Mouse (Mus musculus): ENCODE measurements at regions not wholly inside any gene's neighbourhood (a gene's known extent, or its start where the extent isn't known, plus 50 kb on each side); places are given as distances from the start of the nearest gene placed in this dataset.

DNA sequence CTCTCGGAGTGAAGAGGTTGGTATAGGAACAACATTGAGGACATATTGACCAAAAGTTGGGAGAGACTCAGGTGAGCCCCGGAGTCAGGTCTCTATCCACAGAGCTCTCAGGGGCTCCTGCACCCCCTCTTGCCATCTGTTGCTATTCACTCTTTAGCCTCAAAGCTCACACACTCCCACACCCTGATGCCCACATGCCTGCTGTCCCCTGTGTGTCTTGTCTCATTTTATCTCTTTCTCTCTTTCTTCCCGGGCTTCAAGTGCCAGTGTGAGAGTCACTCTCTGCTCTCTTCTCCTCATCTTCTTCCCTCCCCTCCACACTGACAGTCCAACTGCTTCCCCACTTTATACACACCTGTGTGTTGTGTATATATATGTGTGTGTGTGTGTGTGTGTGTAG, 141.0 kb upstream of the Mdm1 start:
- no peak for DNase-seq

DNA sequence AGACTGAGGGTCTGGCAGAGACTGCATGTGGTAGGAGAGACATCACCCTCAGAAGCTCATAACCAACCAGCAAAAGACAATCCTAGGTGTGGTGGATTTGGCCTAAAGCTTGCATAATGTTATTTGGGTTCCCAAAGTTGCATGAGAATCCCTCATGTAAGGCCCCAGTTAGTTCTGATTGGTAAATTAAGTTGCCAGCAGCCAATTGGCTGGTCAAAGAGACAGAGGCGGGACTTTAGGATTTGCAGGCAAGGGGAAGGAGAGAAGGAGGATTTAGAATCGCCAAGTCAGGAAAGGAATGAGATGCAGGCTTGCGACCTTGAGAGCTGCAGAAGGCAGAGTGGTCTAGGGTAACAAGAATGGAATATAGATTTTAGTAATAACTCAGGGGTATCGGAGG, 140.1 kb upstream of the Mdm1 start:
- no peak for DNase-seq

DNA sequence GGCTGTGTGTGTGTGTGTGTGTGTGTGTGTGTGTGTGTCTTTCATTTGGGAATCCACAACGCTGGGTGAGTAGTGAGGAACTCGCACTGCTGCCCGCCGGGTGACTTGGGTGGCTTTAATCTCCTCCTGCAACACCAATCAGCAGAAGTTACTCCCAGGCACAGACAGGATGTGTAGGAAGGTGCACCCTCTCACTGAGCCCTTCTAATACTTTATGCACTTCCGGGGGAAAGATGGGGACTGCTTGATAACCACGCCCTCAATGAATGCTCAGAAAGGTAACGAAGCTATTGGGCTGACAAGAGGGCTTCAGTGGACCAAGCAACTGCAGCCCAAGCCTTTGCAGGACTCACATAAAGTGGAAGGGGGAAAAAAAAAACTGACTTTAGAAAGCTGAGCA, 139.6 kb upstream of the Mdm1 start:
- no peak for DNase-seq

DNA sequence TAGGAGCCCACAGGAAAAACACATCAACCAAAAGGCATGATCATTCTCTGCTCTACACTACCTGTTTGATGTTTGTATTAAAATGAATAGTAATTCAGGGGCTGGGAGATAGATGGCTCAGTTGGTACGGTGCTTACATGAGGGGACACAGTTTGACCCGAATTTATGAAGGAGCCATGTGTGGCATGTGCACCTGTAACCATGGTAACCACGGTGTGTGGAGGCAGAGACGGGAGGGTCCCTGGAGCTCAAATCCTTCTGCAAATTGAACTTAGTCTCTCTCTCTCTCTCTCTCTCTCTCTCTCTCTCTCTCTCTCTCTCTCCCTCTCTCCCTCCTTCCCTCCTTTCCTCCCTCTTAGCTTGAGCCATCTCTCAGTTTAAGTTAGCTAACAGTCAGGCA, 139.1 kb upstream of the Mdm1 start:
- no peak for DNase-seq

- DNase-seq, result no peak
Measured at GRCm38 (mm10) chr10:118003179-118003578, 138.4 kb upstream of the Mdm1 start.

- DNase-seq, result peak; percentile 20 to 32
Measured at GRCm38 (mm10) chr10:118003739-118004361, 137.8 kb upstream of the Mdm1 start.

GRCm38 (mm10) chr10:118004362-118004958, 137.2 kb upstream of the Mdm1 start:
- DNase-seq, result no peak

DNA sequence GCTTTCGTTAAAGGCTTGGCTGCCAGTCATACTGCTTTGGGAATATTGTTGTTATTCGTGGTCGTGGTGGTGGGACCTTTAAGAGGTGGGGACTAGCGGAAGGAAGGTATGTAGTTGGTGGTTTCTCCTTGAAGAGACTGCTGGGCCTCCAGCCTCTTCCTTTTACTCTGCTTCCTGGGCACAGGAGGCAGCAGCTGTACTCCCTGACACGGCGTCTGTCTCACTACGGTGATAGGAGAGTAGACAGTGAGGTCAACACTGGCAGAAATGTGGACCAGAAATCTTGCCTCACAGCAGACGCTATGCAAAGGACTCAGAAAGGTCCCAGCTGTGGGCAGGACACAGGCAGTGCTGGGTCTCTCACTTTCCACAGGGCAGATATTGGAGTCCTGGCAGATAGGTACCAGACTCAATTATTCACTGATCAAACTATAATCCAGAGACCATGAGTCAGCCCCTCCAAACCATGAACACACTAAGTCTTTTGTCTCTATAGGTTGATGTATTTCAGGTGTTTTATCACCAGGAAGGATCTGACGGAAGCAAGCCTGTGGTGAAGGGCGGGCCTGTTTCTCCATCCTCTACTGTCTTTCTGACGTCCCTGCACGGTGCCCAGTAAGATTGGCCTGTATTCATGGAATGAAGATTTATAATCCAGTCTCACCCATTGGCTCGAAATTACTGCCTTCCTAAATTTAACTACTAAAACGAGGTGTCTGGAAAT, 134.6 kb upstream of the Mdm1 start:
- DNase-seq, result no peak

DNA sequence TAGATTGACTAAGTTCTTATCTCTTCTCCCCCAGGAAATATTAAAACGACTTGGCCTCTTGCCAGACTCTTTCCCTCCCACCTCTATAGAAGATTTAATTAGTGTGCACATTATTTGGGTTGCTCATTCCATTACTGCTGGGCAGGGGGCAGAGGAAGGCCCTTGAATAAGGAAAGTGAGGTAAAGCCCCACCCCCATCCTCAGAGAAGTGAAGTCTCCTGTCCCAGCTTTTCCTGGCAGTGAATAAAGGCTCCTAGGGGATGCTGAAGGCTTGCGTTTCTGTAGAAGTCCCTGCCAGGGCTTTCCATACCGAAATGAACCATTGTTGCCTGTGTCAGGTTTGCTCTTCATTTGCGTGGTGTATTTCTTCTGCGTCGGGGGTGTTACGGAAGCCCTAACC, 133.8 kb upstream of the Mdm1 start:
- no peak for DNase-seq

GRCm38 (mm10) chr10:118011687-118012567, 129.7 kb upstream of the Mdm1 start:
- no peak for DNase-seq

GRCm38 (mm10) chr10:118028831-118029230, 112.8 kb upstream of the Mdm1 start:
- no peak for DNase-seq

DNA sequence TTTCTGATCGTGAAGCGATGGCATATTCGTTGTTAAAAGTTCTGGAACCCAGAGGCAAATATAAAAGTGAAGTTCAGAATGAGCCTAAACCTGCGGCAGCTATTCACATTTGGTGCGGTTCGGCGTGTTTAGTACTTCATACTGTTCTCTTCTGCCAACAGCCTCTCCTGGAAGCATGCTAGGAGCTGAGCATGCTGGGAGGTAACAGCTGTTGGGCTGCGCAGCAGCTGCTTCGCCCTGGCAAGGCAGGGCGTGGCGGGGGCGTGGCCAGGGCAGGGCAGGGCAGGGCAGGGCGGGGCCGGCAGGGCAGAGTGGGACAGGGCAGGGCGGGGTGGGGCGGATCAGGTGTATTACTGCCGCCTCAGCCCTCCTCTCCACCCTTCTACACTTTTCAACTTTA, 107.2 kb upstream of the Mdm1 start:
- no peak for DNase-seq

DNA sequence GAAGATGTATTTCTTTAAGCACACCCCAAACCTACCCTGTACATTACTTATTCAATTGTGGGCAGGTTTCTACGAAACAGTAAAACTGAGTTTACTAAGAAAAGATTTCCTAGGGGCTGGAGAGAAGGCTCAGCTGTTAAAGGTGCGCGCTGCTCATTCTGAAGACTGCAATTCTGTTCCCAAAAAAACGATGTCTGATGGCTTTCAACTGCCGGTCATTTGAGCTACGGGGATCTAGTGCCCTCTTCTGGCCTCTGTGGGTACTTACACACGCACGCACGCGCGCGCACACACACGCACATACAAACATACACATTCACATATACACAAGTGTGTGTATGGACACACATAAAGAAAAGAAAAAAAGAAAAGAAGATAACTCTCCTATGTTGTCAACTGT, 106.6 kb upstream of the Mdm1 start:
- DNase-seq, result no peak

DNA sequence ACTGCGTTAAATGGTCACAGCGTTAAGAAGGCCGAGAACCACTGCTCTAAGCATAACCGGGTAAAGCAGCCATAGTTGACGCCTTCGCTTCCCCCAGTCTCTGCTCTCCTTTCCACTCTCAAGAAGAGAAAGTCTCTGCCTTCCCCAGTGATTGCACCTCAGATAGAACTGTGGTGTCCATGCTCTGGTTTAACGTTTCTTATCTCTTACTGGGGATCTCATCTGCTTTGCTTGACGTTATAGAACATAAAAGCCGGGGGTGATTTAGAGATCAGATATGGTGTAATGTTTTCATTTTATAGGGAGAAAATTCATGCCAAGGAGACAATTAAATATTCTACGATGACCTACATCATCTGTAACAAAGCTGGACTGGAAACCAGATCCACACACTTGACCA, 103.1 kb upstream of the Mdm1 start:
- no peak for DNase-seq

DNA sequence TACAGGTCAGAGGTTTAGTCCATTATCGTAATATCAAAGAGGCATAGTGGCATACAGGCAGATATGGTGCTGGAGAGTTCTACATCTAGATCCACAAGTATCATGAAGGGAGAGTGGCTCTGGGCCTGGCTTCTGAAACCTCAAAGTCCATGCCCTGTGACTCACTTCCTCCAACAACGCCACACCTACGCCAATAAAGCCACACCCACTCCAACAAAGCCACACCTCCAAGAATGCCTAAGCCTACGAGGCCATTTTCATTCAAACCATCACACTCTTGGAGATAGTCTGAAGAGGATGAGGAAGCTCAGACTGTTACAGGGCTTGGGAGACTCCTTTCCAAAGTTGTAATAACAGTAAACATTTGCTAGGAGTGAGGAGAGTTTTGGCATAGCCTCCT, 102.6 kb upstream of the Mdm1 start:
- DNase-seq, result no peak

DNA sequence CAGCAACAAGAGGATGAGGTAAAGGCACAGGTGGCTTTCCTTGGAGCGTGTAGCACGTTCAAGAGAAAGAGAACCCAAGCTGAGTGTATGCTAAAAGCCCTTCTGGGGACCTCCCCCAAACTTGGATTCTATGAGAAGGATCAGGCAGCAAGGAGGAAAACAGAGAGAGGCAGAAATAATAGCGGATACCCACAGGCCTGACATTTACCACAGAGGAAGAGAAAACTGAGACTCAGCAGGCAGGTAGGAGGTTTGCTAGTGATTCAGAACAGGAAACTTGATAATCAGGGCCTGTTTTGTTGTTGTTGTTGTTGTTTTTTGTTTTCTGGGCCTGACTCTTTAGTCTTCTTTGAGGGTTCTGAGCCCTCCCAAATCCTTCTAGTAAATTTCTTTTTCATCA, 100.5 kb upstream of the Mdm1 start:
- DNase-seq, result no peak

DNA sequence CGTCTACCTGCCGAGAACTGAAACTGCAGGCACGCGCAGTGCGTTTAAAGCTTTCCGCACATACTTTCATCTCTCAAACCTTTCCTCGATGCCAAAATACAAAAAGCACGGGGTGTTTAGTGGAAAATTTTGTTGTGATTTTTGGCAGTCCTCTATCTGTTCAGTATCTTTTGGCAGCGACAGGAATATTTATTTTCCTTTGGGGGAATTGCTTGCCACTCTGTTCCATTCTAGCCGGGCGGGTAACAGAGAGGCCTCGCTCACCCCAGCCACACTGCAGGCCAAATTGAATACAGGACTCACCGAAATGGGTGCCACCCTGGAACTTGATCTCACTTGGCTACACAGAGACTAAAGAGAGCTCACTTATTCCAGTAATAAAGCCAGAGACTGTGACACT, 97.8 kb upstream of the Mdm1 start:
- DNase-seq, result no peak

DNA sequence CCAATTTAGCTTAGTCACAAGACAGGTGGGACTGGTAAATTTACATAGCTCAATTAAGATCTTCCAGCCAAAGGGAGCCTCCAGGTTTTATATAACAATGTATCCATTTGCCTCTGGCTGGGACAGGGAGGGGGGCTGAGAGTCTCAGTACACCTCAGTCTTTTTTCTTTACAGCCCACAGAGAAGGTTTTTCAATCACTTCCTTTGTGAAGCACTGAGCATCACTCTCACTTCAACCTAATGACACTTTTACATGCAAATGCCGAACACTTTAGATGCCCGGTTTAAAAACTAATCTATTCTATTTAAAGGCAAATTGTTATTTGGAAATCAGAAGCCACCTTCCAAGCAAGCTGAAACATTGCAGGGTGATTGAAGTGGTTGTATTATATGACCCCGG, 96.8 kb upstream of the Mdm1 start:
- DNase-seq, result no peak

DNA sequence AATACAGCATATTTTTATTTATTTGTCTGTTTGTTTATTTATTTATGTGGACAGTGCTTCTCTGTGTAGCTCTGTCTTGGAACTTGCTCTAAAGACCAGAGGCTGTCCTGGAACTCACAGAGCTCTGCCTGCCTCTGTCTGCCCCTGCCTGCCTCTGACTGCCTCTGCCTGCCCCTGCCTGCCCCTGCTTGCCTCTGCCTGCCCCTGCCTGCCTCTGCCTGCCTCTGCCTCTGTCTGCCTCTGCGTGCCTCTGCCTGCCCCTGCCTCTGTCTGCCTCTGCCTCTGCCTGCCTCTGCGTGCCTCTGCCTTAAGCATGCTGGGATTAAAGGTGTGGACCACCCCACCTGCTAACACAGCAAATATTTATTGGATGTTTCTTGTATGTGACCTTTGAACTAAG, 96.2 kb upstream of the Mdm1 start:
- no peak for DNase-seq

- no peak for DNase-seq
Measured at GRCm38 (mm10) chr10:118046328-118046727, 95.3 kb upstream of the Mdm1 start.

DNA sequence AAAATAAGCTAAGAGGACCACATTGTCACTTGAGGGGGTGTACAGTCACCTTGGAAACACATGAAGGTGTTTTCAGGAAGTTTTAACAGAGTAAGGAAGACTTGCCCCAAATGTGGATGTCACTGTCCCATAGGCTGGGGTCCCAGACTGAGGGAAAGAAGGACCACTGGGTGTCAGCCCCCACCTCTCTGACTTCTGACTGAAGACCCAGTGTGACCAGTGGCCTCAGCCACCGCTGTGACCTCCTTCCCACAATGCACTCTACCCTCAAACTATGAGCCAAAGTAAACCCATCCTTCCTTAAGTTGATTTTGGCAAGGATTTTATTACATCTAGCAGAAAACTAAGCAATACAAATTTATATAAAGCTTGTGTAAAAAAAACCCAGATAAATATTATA, 94.8 kb upstream of the Mdm1 start:
- DNase-seq, result no peak

GRCm38 (mm10) chr10:118049330-118049729, 92.3 kb upstream of the Mdm1 start:
- peak; percentile 90 to 91 for DNase-seq

DNA sequence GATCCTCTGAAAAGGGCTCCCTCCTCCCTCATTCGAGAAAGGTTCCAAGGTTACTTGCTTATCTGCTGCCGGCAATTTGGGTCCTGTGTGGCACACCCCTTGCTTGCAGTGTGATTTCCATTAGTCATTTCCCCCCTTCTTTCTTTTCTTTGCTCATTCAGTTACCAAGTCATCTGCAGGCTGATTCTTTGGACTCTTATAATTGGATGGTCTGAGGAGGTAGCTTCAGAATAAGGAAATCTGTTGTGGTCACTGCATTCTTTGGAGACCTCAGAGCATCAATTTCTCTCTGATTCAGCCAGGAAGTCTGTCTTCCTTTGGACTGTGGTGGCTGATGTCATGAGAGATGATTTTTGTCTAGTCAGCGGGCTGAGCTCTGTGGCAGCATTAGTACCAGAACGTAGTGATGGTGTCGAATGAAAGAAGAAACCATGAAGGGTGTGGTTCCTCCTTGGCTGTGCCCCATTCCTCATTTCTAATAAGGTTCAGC, 91.4 kb upstream of the Mdm1 start:
- DNase-seq, result no peak
